Comparison of ENCODE assay signal across 28 mouse cellular contexts in genomic region chr17:36992336-36993104, GRCm38 (mm10). TPM values are rescaled to one million over a fixed set of nuclear protein-coding genes. Genes with fewer than 3 reads are reported as not detected.
DNase-seq lines count a peak whose midpoint lies in the region; ATAC-seq and TF ChIP-seq lines count a peak whose summit lies in the region.
"Had no signal": no experiment of that assay in that cellular context is flagged by ENCODE, and none has a peak within 500 bp of the region (broad histone marks: within the 10 kb centered on the region; RNA-seq: fewer than 3 reads in every experiment).

No protein-coding gene starts in this region.

- no peak overlapping the region for H3K4me3 ChIP-seq in G1E (ENCODE audit: low read depth, low read length)
- H3K4me3 ChIP-seq: embryonic facial prominence, embryonic 10.5 days; forebrain, embryonic 15.5 days; heart, adult 2 months; heart, embryonic 15.5 days; layer of hippocampus, adult 2 months; liver, embryonic 12.5 days; lung, embryonic 15.5 days had no signal

- H3K9me3 ChIP-seq in G1E (replicated peaks), result no peaks in the 10 kb centered on the region
- H3K9me3 ChIP-seq: embryonic facial prominence, embryonic 10.5 days; forebrain, embryonic 15.5 days; heart, embryonic 15.5 days; liver, embryonic 12.5 days; lung, embryonic 15.5 days had no signal

- no peak for DNase-seq in frontal cortex, postnatal 10 days (ENCODE audit: low spot score in 2 of 2)
- no peak for DNase-seq in G1E (ENCODE audit: low spot score)
- DNase-seq in naive thymus-derived CD4-positive, alpha-beta T cell, adult 2 months (ENCODE audit: low read depth), result peak; percentile 57
- DNase-seq in ovary, postnatal 36 days (ENCODE audit: low spot score), result no peak
- DNase-seq in embryo, embryonic 11 days, result no peak
- DNase-seq in cerebellum, adult 8-10 months, result no peak
- DNase-seq: adrenal gland, postnatal 14 days; cerebellum, postnatal 10 days; heart, adult 2 months; right cerebral cortex, postnatal 25 days; thymus, postnatal 14 days had no signal

- no peaks in the 10 kb centered on the region for H3K36me3 ChIP-seq in G1E (replicated peaks)
- H3K36me3 ChIP-seq: embryonic facial prominence, embryonic 10.5 days; forebrain, embryonic 15.5 days; heart, embryonic 15.5 days; liver, embryonic 12.5 days; lung, embryonic 15.5 days had no signal

- H3K27me3 ChIP-seq in G1E (ENCODE audit: insufficient read depth, low read length), result peaks cover 4% of the 10 kb centered on the region; the same call in 1 of the 2 replicates

- peak; percentile 74 for ATAC-seq in frontal cortex, adult (ENCODE audit: low TSS enrichment)
- ATAC-seq in G1E (ENCODE audit: extremely low read depth, insufficient number of reproducible peaks, low FRiP score, poor library complexity, severe bottlenecking), result peak; percentile 77
- ATAC-seq in granulocyte monocyte progenitor cell, adult 5-6 weeks (replicated peaks; ENCODE audit: poor library complexity, severe bottlenecking), result peak; percentile 82
- ATAC-seq: forebrain, embryonic 15.5 days; intestine, embryonic 16.5 days; liver, embryonic 12.5 days had no signal

- H3K4me1 ChIP-seq in G1E (ENCODE audit: insufficient read depth, low read depth, low read length), result no peaks in the 10 kb centered on the region; the same call in 1 of the 2 replicates
- H3K4me1 ChIP-seq: forebrain, embryonic 15.5 days; liver, embryonic 12.5 days; lung, embryonic 15.5 days had no signal

- no peak for TF ChIP-seq CTCF in G1E (IDR thresholded peaks at IDR 0.05; ENCODE audit: low read depth, low read length)

RNA-seq across cellular contexts. Expression of gene H2-M5, which starts 3.2 kb away (rescaled TPM):
- total RNA-seq in G1E (2014; fragmentation: Nextera tagmentation) (not detected in 2 replicates), G1E (2017) (0.11 TPM in 1 of 2 replicates, not detected in the other)
- polyA plus RNA-seq in G1E (2012), result not detected in 2 replicates
- not detected in 2 replicates for total RNA-seq in granulocyte monocyte progenitor cell, adult 5-6 weeks (2014; fragmentation: Nextera tagmentation)
- total RNA-seq in granulocyte monocyte progenitor cell, adult 5-6 weeks (2017), result not detected in 2 replicates
- total RNA-seq: adrenal gland, postnatal 14 days; gastrocnemius, adult 8-10 months had no signal
- polyA plus RNA-seq: macrophage had no signal

RNA-seq across cellular contexts. Expression of gene Zfp57, which starts 8.4 kb away (rescaled TPM):
- total RNA-seq in G1E (2014; fragmentation: Nextera tagmentation) (not detected in 2 replicates), G1E (2017) (0.35 and 0.44 TPM in 2 replicates)
- not detected in 2 replicates for polyA plus RNA-seq in G1E (2012)
- total RNA-seq in granulocyte monocyte progenitor cell, adult 5-6 weeks (2014; fragmentation: Nextera tagmentation), result 1.2 TPM in 1 of 2 replicates, not detected in the other
- 0.57 TPM in 1 of 2 replicates, not detected in the other for total RNA-seq in granulocyte monocyte progenitor cell, adult 5-6 weeks (2017)
- polyA plus RNA-seq: macrophage had no signal

RNA-seq across cellular contexts. Expression of gene 2410137M14Rik, which starts 11.5 kb away (rescaled TPM):
- not detected in 2 replicates for total RNA-seq in G1E (2014; fragmentation: Nextera tagmentation)
- total RNA-seq in G1E (2017), result 0.16 TPM in 1 of 2 replicates, not detected in the other
- polyA plus RNA-seq in G1E (2012), result not detected in 2 replicates
- total RNA-seq in granulocyte monocyte progenitor cell, adult 5-6 weeks (2014; fragmentation: Nextera tagmentation), result not detected in 2 replicates
- total RNA-seq in granulocyte monocyte progenitor cell, adult 5-6 weeks (2017), result not detected in 2 replicates
- total RNA-seq: adrenal gland, postnatal 14 days; gastrocnemius, adult 8-10 months; layer of hippocampus, adult 2 months; midbrain, postnatal 0 days had no signal
- polyA plus RNA-seq: embryonic facial prominence, embryonic 10.5 days; forebrain, embryonic 15.5 days; heart, embryonic 15.5 days; hindbrain, embryonic 11.5 days; intestine, embryonic 16.5 days; kidney, embryonic 16.5 days; limb, embryonic 11.5 days; liver, embryonic 12.5 days; lung, embryonic 15.5 days; macrophage; neural tube, embryonic 11.5 days; stomach, postnatal 0 days had no signal

RNA-seq across cellular contexts. Expression of gene Mog, which starts 30.7 kb away (rescaled TPM):
- not detected in 2 replicates for total RNA-seq in G1E (2014; fragmentation: Nextera tagmentation)
- total RNA-seq in G1E (2017), result 0.05 TPM in 1 of 2 replicates, not detected in the other
- polyA plus RNA-seq in G1E (2012), result not detected in 2 replicates
- total RNA-seq in granulocyte monocyte progenitor cell, adult 5-6 weeks (2014; fragmentation: Nextera tagmentation), result not detected in 2 replicates
- total RNA-seq in granulocyte monocyte progenitor cell, adult 5-6 weeks (2017), result not detected in 2 replicates
- total RNA-seq: adrenal gland, postnatal 14 days; gastrocnemius, adult 8-10 months; heart, adult 2 months; midbrain, postnatal 0 days had no signal
- polyA plus RNA-seq: heart, adult 2 months; heart, embryonic 15.5 days; intestine, embryonic 16.5 days; liver, embryonic 12.5 days; macrophage had no signal

RNA-seq across cellular contexts. Expression of gene Znrd1as, which starts 34.1 kb away (rescaled TPM):
- total RNA-seq in G1E (2014; fragmentation: Nextera tagmentation) (17.3 and 18.0 TPM in 2 replicates), G1E (2017) (23.3 and 35.1 TPM in 2 replicates)
- 0.77 and 0.95 TPM in 2 replicates for polyA plus RNA-seq in G1E (2012)
- total RNA-seq in granulocyte monocyte progenitor cell, adult 5-6 weeks (2014; fragmentation: Nextera tagmentation), result 1.1 and 5.5 TPM in 2 replicates
- 9.1 and 11.2 TPM in 2 replicates for total RNA-seq in granulocyte monocyte progenitor cell, adult 5-6 weeks (2017)
